Mouse (Mus musculus) Patski (cell line): Measurements from ENCODE around the gene Fras1. TPM values are rescaled to one million over a fixed set of nuclear protein-coding genes. Genes with fewer than 3 reads are reported as not detected.

Source experiments
- ATAC-seq: fragments of 100-300 bp; one replicate; pipeline ENCODE4 v1.8.0; 2021
- CTCF ChIA-PET: fragments of 350-600 bp; sonication (Branson Sonifier 250); formaldehyde crosslinking; loops from one replicate; lab custom pipeline; 2022; ENCODE audit warnings: inconsistent platforms; lab: Charles Lee
- POLR2A ChIA-PET: fragments of 350-600 bp; sonication (Branson Sonifier 250); formaldehyde crosslinking; loops from one replicate; lab custom pipeline; 2022; ENCODE audit warnings: antibody characterized with exemption, inconsistent platforms; lab: Charles Lee
- DNase-seq: peaks from one replicate; pipeline ENCODE4 v3.0.0-alpha.2; 2011; ENCODE audit warnings: low read depth, low spot score
- H3K27me3 ChIP-seq: fragments of 371-371 bp; one replicate; pipeline ENCODE4 v1.5.1; 2021
- CTCF ChIP-seq: fragments of 100-300 bp; IDR thresholded peaks from one replicate; pipeline ENCODE4 v1.5.1; 2021
- in situ Hi-C: fragments of 300-500 bp; cut with MboI; formaldehyde crosslinking; loops from 3 replicates; pipeline ENCODE4 v1.11.1; 2018; ENCODE audit warnings: low pct_unique_long_range_greater_than_20kb, mixed read lengths
- polyA plus RNA-seq: library from polyadenylated mRNA; unstranded; gene quantifications from one replicate; pipeline ENCODE4 v1.2.3, GENCODE M21; 2021

The Fras1 gene
- polyA plus RNA-seq, 1 experiment from 2014 or later = 2.4 TPM

- no peak for ATAC-seq
- no peaks in the 10 kb centered on the region for H3K27me3 ChIP-seq
- ChIA-PET CTCF (no interaction called here), POLR2A (no interaction called here)
- TF ChIP-seq CTCF = no peak
- DNase-seq = no peak
- in situ Hi-C loops = no loop called here
Observed at GRCm38 (mm10) chr5:96708515-96708914, 334.8 kb downstream of the Fras1 start.

- CTCF ChIA-PET = interaction anchor here (1.2 kb wide), 2 partner anchors 9 to 11 kb away, joined by 3 to 4 read pairs; no protein-coding TSS in a partner anchor
- in situ Hi-C loops = no loop called here
- POLR2A ChIA-PET = no interaction called here
- no peak for DNase-seq
- no peaks in the 10 kb centered on the region for H3K27me3 ChIP-seq
- peak; percentile 74 for ATAC-seq
- no peak for TF ChIP-seq CTCF
Observed at GRCm38 (mm10) chr5:96712089-96712684, 338.4 kb downstream of the Fras1 start.

GRCm38 (mm10) chr5:96712799-96713198, 339.0 kb downstream of the Fras1 start:
- DNase-seq (no peak), ATAC-seq (no peak)
- TF ChIP-seq CTCF = no peak
- ChIA-PET POLR2A (no interaction called here), CTCF (interaction anchor here (1.2 kb wide), 2 partner anchors 10 kb away, joined by 3 to 4 read pairs; no protein-coding TSS in a partner anchor)
- in situ Hi-C loops = no loop called here
- H3K27me3 ChIP-seq = no peaks in the 10 kb centered on the region

- POLR2A ChIA-PET = no interaction called here
- in situ Hi-C loops = no loop called here
- DNase-seq (no peak), ATAC-seq (no peak)
- no peaks in the 10 kb centered on the region for H3K27me3 ChIP-seq
- CTCF ChIA-PET = interaction anchor here (1.2 kb wide), 1 partner anchor 47 kb away, joined by 3 read pairs; no protein-coding TSS in a partner anchor
- no peak for TF ChIP-seq CTCF
Observed at GRCm38 (mm10) chr5:96716273-96717034, 342.7 kb downstream of the Fras1 start.

- POLR2A ChIA-PET = interaction anchor here (0.6 kb wide), 1 partner anchor 280 kb away, joined by 3 read pairs; no protein-coding TSS in a partner anchor
Observed at GRCm38 (mm10) chr5:96717690-96718089, 343.9 kb downstream of the Fras1 start.

GRCm38 (mm10) chr5:96718601-96719000, 344.8 kb downstream of the Fras1 start:
- CTCF ChIA-PET = interaction anchor here (1.0 to 1.6 kb wide), 6 partner anchors 11 to 342 kb away, joined by 3 to 7 read pairs (median 4); no protein-coding TSS in a partner anchor
- DNase-seq = peak; percentile 56
- H3K27me3 ChIP-seq = no peaks in the 10 kb centered on the region
- POLR2A ChIA-PET = no interaction called here
- in situ Hi-C loops = no loop called here
- ATAC-seq = peak; percentile 77
- no peak for TF ChIP-seq CTCF

More at GRCm38 (mm10) chr5:96717690-96718089, 343.9 kb downstream of the Fras1 start:
- no peak for TF ChIP-seq CTCF
- no peak for DNase-seq
- ATAC-seq = no peak
- in situ Hi-C loops = no loop called here
- CTCF ChIA-PET = interaction anchor here (1.3 to 1.5 kb wide), 2 partner anchors 15 to 20 kb away, joined by 4 read pairs; no protein-coding TSS in a partner anchor
- H3K27me3 ChIP-seq = no peaks in the 10 kb centered on the region

GRCm38 (mm10) chr5:96719221-96719620, 345.5 kb downstream of the Fras1 start:
- ChIA-PET POLR2A (interaction anchor here (0.8 to 1.0 kb wide), 2 partner anchors 11 to 22 kb away, joined by 3 read pairs; no protein-coding TSS in a partner anchor), CTCF (interaction anchor here (1.0 to 1.6 kb wide), 5 partner anchors 11 to 343 kb away, joined by 3 to 7 read pairs (median 3); no protein-coding TSS in a partner anchor)
- ATAC-seq = no peak
- in situ Hi-C loops = no loop called here
- H3K27me3 ChIP-seq = no peaks in the 10 kb centered on the region
- no peak for DNase-seq
- TF ChIP-seq CTCF = no peak

GRCm38 (mm10) chr5:96722690-96723089, 348.9 kb downstream of the Fras1 start:
- no peak for TF ChIP-seq CTCF
- ChIA-PET POLR2A (no interaction called here), CTCF (interaction anchor here (1.7 kb wide), 1 partner anchor 11 kb away, joined by 3 read pairs; no protein-coding TSS in a partner anchor)
- DNase-seq (no peak), ATAC-seq (no peak)
- no peaks in the 10 kb centered on the region for H3K27me3 ChIP-seq
- in situ Hi-C loops = no loop called here

GRCm38 (mm10) chr5:96739138-96739878, 365.6 kb downstream of the Fras1 start:
- no peak for DNase-seq
- TF ChIP-seq CTCF = no peak
- in situ Hi-C loops = no loop called here
- ChIA-PET POLR2A (no interaction called here), CTCF (interaction anchor here (1.3 to 2.0 kb wide), 2 partner anchors 16 to 18 kb away, joined by 3 to 5 read pairs; no protein-coding TSS in a partner anchor)
- no peak for ATAC-seq
- no peaks in the 10 kb centered on the region for H3K27me3 ChIP-seq
